20 mouse cellular contexts compared by ENCODE assay signal in genomic region chr11:44779030-44779429, GRCm38 (mm10).
"Had no signal": no experiment of that assay in that cellular context is flagged by ENCODE, and none has a peak within 500 bp of the region (broad histone marks: within the 10 kb centered on the region; RNA-seq: fewer than 3 reads in every experiment).

No protein-coding gene starts in this region.

- DNase-seq: kidney, adult 9 months; kidney, postnatal 14 days; kidney, postnatal 4 days; liver; lung, adult 18-20 months; lung, postnatal 10 days; lung, postnatal 4 days; retina, postnatal 1 day; right cerebral cortex, postnatal 25 days; spleen, adult 18-20 months; thymus, postnatal 25 days had no signal

- H3K36me3 ChIP-seq: limb, embryonic 10.5 days; limb, embryonic 13.5 days; liver, embryonic 12.5 days; liver, embryonic 15.5 days; lung, embryonic 15.5 days; midbrain, embryonic 13.5 days; neural tube, embryonic 13.5 days; stomach, embryonic 15.5 days had no signal

- H3K27me3 ChIP-seq: limb, embryonic 13.5 days; liver, embryonic 12.5 days; liver, embryonic 15.5 days; lung, embryonic 15.5 days; midbrain, embryonic 13.5 days; neural tube, embryonic 13.5 days; stomach, embryonic 15.5 days had no signal

- H3K4me1 ChIP-seq: liver, embryonic 12.5 days; liver, embryonic 15.5 days; lung, embryonic 15.5 days; stomach, embryonic 15.5 days had no signal

- H3K27ac ChIP-seq: limb, embryonic 10.5 days; limb, embryonic 13.5 days; liver, embryonic 12.5 days; liver, embryonic 15.5 days; lung, embryonic 15.5 days; neural tube, embryonic 13.5 days; stomach, embryonic 15.5 days had no signal

- H3K4me3 ChIP-seq: limb, embryonic 10.5 days; limb, embryonic 13.5 days; liver, embryonic 12.5 days; liver, embryonic 15.5 days; lung, embryonic 15.5 days; midbrain, embryonic 13.5 days; myocyte; neural tube, embryonic 13.5 days; stomach, embryonic 15.5 days had no signal

- H3K9me3 ChIP-seq: limb, embryonic 10.5 days; limb, embryonic 13.5 days; liver, embryonic 12.5 days; liver, embryonic 15.5 days; lung, embryonic 15.5 days; midbrain, embryonic 13.5 days; neural tube, embryonic 13.5 days; stomach, embryonic 15.5 days had no signal
